Mouse (Mus musculus): Measurements from ENCODE around the gene Padi2.

The Padi2 gene

DNA sequence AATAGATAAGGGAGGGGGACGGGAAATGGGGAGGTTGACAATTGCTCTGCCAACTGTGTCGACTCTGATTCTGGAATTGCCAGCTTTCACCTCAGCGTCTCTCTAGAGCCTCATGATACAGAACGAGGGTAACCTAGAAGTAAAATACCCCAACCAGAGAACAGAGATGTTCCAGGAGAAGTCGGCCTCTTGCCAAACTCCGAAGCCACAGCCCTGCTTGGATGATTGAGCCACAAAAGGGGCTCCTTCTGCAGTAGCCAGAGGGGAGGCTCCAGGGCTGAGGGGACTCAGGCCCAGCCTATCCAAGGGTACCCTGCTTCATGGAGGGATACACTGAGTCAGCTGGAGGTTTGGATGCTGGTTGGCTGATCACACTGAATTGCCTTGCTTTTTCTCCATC lies 52.2 kb downstream of the Padi2 start:
- no peak for DNase-seq (ENCODE audit: low read depth, low spot score)

DNA sequence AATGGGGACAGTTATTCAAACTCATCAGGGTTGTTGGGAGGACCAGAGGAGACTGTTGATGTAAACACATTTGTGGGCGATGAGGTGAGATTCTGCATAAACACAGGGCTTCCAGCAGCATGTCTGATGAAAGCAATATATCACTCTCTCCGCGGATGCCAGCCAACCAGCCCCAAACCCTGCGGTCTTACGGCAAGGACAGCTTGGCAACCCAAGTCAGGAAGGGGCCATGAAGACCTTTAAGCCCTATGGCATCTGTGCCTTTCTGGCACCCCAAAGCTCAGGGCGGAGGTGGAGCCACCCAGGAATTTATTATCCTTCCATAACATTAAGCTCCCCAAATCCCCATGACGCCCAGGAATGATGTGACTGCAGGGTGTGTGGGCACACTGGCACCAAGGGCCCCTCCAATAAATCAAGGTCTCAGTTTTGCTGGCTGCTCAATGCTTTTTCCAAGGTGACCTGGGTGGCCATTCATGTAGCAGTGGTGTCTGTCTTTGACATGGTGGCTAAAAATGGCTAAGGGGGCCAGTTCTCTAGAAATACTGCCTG lies 53.1 kb downstream of the Padi2 start:
- DNase-seq (ENCODE audit: low read depth, low spot score) = no peak

DNA sequence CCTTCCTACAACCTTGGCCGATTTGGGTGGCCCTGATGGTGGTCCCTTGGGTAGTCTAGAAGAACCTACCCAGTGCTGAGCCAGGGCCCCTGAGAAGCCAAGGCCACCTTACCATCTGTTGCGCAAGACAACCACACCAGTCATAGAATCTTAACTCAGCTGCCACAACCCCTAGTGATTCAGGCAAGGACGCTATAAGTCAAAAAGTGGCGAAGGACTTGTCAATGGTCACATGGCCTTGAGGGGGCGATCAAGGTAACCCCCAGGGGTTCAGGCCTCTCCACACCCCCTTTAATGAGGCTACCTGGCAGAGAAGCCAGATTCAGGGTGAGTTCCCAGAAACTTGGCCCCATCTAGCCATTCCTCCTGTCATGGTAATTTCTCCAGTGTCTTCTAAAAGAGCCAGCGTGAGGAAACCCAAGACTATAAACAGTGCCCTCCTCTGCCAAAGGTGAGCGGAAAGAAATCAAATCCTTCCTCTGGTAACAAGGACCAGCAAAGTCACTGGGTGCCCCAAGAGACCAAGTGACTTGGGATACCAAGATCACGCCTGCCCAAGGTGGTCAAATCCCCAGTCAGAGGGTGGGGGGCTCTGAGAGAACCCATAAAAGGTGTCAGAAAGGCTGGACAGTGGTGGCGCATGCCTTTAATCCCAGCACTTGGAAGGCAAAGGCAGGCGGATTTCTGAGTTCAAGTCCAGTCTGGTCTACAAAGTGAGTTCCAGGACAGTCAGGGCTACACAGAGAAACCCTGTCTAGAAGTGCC lies 53.8 kb downstream of the Padi2 start:
- DNase-seq (ENCODE audit: low read depth, low spot score) = no peak

DNA sequence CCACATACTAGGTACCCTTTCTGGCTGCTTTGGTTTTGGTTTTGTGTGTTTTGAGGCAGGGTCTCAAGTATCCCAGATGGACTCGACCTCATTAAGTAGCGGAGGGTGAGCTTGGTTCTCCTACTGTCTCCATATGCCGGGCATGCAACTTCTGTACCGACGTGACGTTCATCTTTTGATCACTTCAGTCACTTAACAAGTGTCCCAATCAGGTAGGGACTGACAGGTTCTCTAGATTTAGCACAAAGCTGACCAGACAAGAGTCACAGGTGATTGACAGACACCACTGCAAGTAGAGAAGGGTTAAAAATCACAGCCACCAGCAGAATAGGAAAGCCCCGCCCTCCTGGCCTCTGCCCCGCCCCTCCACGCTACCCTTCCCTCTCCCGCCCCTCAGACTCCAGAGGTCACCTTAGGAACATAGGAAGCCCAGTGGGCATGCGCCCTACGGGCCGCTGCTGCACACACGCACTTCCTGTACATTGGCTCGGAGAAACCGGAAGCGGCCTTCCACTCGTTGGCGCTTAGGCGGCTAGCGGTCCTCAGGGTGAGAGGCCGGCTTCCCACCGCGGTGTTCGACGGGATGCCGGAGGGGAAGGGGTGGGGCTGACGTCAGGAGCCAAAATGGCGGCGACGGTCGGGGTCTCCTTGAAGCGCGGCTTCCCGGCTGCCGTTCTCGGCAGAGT lies 54.8 kb downstream of the Padi2 start, which contains the start of gene Sdhb:
TSS of gene Sdhb (plus strand) at position 423 of the 686 bp plus-strand sequence.
- DNase-seq (ENCODE audit: low read depth, low spot score) = peak; percentile 100

DNA sequence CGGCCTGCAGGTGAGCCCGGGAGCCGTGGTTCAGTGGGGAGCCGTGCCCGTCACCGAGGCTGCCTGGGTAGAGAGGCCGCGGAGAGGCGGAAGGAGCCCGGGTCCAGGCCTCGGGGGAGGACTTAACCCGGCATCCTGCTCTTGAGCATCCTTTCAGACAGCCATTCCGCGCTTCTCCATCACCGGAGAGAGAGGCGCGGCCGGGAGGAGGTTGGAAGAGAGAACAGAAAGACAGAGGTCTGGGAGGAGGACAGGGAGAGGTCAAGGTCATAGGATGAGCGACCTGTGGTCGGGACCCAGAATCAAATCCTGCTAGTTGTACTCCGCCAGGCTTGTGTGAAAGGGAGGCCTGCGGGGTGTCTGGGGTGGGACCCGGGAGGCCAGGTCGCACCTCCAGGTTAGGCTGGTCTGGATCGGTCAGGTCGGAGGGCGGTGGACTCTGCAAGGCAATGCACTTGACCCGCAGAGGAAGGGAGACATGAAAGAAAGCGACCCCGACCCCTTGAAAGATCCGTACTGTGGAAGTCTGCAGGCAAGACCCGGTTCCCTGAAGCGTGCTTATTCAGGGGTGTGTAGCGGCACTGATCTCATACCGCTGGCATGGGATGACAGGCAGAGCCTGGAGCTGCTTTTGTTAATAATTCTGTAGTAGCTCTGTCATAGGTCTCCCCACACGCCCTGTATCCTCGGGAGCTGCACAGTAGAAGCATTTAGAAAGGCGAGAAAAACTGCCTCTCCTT lies 55.5 kb downstream of the Padi2 start:
- DNase-seq (ENCODE audit: low read depth, low spot score) = no peak

DNA sequence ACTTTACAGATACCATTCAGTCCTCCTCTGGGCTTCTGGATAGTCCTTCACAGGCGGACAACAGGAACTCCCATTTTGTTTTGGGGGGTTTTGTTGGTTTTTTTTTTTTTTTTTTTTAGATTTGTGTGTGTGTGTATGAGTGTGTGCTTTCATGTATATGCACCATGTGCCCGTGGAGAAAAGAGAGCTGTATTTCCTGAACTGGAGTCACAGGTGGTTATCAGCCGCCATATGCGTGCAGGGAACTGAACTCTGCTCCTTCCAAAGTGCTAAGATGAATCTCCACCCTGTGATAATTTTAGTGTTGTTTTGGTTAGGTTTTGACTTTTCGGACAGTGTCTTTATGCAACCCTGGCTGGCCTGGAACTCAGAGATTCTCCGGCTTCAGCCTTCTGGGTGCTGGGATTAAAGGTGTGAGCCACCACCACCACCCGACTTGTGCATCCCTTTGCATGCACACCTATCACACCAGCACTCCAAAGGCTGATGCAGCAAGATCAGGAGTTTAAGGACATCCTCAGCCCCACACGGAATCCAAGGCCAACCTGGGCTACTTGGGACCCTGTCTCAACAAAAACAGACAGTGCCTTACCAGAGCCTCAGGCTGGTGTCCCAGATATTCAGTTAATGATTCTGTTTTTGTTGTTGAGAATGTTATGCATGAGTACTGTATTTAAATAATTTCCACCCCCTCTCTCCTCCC lies 56.2 kb downstream of the Padi2 start:
- no peak for DNase-seq (ENCODE audit: low read depth, low spot score)

DNA sequence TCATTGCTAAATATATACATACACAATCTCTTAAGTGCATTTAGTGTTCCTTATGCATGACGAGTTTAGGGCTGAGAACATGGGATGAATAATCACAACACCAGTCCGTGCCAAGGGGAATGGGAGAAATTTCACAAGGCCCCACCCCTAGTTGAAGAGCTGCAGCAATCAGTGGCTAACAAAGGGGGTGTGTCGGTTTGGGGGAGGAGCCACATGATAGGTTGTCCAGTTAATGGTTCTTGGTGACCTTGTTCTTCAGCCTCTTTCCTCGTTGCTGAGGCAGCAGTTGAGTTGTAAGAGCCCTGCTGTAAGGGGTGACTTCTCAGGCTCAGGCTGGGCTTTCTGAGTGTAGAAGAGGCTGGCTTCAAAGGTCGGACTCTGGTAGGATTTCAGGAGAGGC lies 56.8 kb downstream of the Padi2 start:
- peak; percentile 81 for DNase-seq (ENCODE audit: low read depth, low spot score)

DNA sequence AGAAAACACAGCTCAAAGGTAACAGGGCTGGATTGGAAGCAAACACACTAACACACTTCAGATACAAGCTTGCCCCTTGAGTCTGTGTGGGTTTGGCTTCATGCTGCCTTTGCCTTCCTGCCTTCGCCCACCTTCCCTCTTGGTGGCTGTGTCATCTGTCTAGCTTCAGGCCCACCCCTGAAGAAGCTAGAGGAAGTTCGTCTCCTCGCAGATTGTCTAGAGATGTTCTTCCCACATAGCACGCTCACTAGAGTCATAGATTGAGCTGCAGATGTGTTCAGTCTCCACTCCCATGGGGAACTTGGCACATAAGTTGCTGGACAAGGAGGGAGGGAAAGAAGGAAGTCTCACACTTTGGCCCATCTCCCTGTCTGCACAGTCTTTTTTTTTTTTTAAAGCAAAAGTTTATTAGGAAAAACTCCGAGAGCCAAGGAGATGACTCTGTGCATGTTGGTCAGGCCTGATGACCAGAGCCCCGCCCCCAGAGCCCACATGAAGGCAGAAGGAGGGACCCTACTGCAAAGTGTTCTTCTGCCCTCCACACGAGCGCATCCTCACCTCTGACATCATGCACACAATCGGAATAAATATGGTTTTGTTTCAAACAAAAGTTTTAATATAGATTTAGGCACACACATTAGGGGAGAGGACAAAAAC lies 57.9 kb downstream of the Padi2 start:
- no peak for DNase-seq (ENCODE audit: low read depth, low spot score)

DNA sequence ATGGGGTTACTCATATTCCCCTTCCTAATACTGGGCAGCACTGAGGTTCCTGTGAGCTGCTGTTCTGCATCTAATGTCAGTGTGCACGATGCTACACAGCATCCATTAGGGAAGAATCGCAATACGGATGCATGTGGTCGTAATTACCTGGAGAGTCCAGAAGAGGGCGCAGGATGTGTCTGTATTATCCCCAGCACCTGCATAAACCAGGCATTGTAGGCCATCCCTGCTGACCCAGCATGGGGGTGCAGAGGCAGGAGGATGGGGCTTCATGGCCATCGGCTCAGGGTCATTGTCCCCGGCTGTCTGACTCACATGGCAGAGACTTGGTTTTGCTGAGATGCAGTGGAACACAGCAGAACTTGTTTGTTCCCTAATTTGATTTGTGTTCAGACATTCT lies 58.5 kb downstream of the Padi2 start:
- peak; percentile 87 for DNase-seq (ENCODE audit: low read depth, low spot score)

DNA sequence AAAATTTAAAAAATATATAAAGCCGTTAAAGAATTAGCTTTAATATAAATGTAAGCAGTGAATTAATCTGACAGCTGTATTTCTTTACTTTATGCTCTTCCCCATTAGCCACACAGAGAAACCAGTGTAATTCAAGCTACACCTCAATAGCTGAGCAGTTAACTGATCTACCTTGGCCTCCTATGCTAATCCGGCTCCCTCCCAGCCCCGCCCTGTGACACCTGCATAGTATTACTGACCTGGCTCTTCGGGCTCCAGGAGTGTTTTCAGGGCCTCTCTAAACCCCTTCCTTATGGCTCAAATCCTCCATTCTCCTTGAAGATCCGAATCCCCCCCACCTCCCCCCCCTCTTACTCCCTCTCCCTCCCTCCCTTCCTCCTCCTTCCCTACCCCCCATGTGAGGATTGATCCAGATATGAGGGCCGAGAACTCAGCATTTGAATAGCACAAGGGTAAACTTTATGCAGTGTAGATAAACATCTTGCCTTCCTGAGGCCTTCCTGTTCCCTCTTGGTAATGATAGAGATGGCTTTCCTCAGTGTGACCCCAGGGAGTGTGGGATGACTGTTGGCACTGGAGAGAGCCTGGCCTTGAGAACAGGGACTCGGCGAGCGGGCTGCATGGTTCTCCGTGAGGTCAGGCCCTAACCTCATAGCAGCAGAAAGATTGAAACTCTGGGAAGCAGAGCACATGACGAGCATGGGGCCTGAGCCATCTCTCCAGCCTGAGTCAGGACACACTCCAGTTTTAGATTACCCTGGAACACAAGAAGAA lies 61.4 kb downstream of the Padi2 start:
- DNase-seq (ENCODE audit: low read depth, low spot score) = peak; percentile 51

DNA sequence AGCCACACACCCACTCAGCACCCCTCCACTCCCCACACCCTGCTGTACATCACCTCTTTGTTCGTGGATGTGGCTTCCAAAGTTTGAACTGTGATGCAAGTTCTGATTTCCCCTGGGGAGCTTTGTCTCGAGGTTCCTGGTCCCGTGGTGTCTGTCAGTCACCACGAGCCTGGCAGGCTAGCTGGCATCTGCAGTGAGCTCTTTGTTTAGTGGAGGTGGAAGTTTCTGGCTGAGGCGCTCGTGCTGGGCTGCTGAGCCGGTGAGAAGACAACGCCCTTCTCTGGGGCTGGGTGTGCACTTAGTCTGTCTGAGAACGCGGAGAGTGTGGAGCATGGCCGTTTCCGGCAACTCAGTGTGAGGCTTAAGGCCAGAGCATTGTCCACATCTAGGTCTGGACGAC lies 65.5 kb downstream of the Padi2 start:
- DNase-seq (ENCODE audit: low read depth, low spot score) = no peak

DNA sequence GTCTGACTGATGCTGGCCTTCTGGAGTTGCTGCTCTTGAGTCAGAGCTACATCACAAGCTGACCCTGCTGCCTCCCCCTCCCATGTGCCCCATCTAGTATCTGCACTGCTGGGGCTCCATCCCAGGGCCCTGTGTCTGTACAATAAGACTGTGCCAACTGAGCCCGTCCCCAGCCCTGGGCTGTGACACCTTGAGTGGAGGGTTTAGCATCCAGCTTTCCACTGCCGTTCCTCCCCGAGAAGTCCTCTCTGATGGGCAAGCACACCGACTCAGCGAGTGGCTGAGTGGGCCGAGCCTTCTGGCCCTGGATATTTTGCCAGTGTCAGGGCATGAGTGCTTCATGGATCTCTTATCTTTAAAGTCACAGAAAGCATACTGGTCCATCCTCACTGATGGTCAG lies 68.3 kb downstream of the Padi2 start:
- no peak for DNase-seq (ENCODE audit: low read depth, low spot score)

DNA sequence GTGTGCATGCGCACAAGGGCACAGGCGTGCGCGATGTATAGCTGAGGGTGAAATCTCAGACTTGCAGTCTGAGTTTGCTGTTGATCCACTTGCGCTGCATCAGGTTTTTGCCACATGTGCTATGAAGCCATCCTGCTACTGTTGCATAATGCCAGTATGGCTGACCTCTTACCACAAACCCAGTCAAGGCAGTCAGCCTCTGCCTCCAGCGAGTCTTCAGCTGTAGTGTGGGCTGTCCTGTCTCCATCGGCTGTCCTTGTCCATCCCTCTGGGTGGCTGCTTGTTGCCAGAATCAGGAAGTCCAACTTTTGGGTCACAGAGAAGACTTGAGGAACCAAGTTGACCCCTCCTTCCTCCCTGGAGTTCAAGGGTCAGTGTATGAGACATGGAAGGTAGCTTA lies 69.2 kb downstream of the Padi2 start:
- no peak for DNase-seq (ENCODE audit: low read depth, low spot score)

DNA sequence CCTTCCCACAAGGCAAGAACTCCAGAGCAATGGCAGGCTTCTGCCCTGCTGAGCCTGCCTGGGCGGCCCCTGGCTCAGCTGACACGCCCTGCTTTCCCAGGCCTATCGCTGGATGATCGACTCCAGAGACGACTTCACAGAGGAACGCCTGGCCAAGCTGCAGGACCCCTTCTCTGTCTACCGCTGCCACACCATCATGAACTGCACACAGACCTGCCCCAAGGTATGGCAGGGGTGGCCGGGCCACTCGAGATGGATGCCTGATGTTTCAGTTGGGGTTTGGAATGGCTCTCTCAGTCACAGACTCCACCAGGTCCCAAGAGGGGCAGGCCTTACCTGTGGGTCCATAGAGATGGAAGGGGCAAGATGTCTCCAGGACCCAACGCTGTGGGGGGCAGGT lies 71.1 kb downstream of the Padi2 start:
- peak; percentile 47 for DNase-seq (ENCODE audit: low read depth, low spot score)

DNA sequence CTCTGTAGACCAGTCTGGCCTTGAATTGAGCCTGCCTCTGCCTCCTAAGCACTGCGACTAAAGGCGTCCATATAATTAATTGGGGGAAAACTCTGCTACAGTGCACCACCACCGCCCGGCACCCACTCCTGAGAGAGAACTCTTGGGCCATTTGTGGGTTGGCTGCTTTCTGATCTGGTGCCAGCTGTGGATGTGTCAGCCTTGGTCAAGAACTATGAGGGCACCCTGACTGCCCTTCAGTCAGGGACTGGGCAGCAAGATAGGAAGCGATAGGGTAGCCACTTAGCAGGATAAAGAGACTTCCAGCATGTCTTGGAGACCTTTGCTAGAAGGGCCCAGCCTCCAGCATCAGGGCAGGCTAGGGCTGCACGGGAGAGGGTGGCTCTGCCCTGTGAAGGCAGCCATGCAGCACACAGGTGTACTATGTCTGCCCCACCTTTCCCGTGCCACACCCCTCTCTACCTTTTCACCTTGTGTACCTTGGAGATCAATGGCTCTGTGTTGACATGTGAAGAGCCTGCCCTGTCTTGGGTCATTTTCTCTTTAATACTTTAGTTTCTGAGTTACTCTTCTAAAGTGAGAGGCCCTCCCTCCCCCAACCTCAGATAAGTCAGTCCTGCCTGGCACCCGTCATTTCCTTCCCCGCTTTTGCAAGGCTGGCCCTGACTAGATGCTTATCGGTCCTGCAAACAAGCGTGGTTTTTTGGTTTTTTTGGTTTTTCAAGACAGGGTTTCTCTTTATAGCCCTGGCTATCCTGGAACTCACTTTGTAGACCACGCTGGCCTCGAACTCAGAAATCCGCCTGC lies 71.9 kb downstream of the Padi2 start:
- DNase-seq (ENCODE audit: low read depth, low spot score) = no peak

DNA sequence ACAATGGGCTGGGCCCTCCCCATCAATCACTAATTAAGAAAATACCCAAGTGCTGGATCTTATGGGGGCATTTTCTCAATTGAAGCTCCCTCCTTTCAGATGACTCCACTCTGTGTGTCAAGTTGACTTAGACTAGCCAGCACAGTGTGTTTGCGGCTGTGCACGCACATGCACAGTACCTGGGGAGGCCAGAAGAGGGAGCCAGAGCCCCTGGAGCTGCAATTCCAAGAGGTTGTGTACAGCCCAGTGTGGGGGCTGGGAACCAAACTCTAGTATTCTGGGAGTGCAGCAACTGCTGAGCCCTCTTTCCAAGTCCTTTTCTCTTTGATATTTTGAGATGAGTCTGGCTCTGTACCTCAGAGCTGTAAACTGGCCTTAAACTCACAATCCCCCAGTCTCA lies 75.5 kb downstream of the Padi2 start:
- peak; percentile 80 for DNase-seq (ENCODE audit: low read depth, low spot score)

DNA sequence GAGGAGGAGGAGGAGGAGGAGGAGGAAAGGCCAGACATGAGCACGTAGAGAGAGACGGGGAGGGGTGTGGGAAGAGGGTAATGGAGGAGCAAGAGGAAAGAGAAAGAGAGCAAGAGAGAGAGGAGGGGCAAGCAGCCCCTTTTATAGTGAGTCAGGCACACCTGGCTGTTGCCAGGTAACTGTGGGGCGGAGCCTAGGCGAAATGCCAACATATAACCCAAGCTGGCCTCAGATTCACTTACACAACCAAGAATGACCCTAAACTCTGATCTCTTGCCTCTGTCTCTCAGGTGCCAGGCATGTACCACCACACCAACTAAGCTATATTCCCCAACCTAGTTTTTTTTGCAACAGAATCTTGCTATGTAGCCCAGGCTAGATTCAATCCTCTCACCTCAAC lies 76.7 kb downstream of the Padi2 start:
- DNase-seq (ENCODE audit: low read depth, low spot score) = no peak

DNA sequence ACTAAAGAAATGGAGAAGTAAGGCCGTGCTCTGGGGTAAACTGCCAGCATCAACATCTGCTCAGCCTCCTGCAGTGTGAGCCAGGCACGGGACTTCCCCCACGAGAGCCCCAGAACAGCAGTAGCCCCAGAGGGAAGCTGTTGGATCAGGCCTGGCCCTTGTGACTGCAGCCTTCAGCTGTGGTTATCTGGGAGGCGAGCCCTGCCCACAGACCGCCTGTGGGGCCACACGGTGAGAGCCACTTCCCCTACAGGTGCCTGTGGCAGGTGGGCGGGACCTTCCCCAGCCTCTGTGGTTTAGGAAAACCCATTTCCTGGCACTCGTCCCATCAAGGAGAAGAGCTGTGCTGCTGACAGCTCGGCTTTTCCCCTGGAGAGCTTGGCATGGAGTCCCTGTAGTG lies 77.3 kb downstream of the Padi2 start:
- peak; percentile 76 for DNase-seq (ENCODE audit: low read depth, low spot score)

DNA sequence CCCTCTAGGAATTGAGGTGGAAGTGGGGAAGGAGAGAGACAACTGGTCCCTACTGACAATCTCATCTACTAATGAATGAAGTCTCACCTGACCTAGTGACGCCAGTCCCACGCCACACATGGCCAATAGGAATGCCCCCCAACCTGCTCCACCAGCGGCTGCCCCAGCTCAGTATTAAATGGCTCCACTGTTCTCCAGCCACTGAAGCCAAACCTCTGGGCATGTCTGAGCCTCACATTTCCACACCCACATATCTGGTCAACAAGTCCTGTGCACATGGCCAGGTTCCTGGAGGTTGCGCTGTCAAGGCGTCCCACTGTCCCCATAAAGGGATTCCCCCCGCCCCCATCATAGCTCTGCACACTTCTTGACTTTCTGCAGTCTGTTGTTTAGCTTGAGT lies 78.4 kb downstream of the Padi2 start:
- DNase-seq (ENCODE audit: low read depth, low spot score) = no peak

Data from ZHBTc4 (cell line).